Mouse (Mus musculus) cerebellum, postnatal 14 days (tissue): ENCODE measurements around the gene Samd7.
A peak's percentile ranks its signal among the peaks of the same experiment; 100 is the strongest.

ENCODE experiments used
- DNase-seq, 2 experiments: peaks; one replicate each; pipeline ENCODE4 v3.0.0; 2021; ENCODE audit warnings: mixed read lengths in 2 of 2

Gene Samd7

GRCm38 (mm10) chr3:30765311-30766027 lies 19.4 kb downstream of the Samd7 start:
- no peak for DNase-seq

GRCm38 (mm10) chr3:30766177-30766576 lies 20.1 kb downstream of the Samd7 start:
- peak in 1 of 2 experiments; percentile 9 for DNase-seq

GRCm38 (mm10) chr3:30767271-30767670 lies 21.2 kb downstream of the Samd7 start:
- no peak for DNase-seq

GRCm38 (mm10) chr3:30769755-30770515 lies 23.8 kb downstream of the Samd7 start:
- no peak for DNase-seq

- DNase-seq: no peak
These were observed 25.5 kb downstream of the Samd7 start for GRCm38 (mm10) chr3:30771560-30771959.

- no peak for DNase-seq
These were observed 26.5 kb downstream of the Samd7 start for GRCm38 (mm10) chr3:30772631-30773030.

GRCm38 (mm10) chr3:30774677-30775076 lies 28.6 kb downstream of the Samd7 start:
- DNase-seq: no peak

GRCm38 (mm10) chr3:30777984-30778383 lies 31.9 kb downstream of the Samd7 start:
- DNase-seq: no peak

GRCm38 (mm10) chr3:30788531-30788930 lies 42.4 kb downstream of the Samd7 start:
- DNase-seq: no peak

GRCm38 (mm10) chr3:30792737-30793402 lies 46.8 kb downstream of the Samd7 start, which contains the start of gene Sec62:
Gene Sec62, plus strand, starts transcription at chr3:30792875.
- peak; percentile 95 to 97 for DNase-seq

GRCm38 (mm10) chr3:30793403-30794221 lies 47.5 kb downstream of the Samd7 start:
- DNase-seq: peak in 1 of 2 experiments; percentile 55

GRCm38 (mm10) chr3:30802171-30802570 lies 56.1 kb downstream of the Samd7 start:
- no peak for DNase-seq

- no peak for DNase-seq
These were observed 66.8 kb downstream of the Samd7 start for GRCm38 (mm10) chr3:30812881-30813280.
